Mouse (Mus musculus) left cerebral cortex, postnatal 36 days (tissue): ENCODE measurements around the gene Il22ra2. TPM values are rescaled to one million over a fixed set of nuclear protein-coding genes. Genes with fewer than 3 reads are reported as not detected.
"Not testable (repeated sequence)": the region's sequence is repeated elsewhere in the genome, so short reads cannot be mapped to it uniquely, and the experiment has no call there.

ENCODE experiments used
- DNase-seq, 2 experiments: peaks; one replicate each; pipeline ENCODE4 v3.0.0; 2021 to 2022; ENCODE audit warnings: low spot score in 2 of 2, mixed read lengths in 1 of 2
- intact Hi-C: fragments of 180-260 bp; cut with DNase I; formaldehyde crosslinking; loops from one replicate; pipeline ENCODE4 v1.15.1; 2025
- total RNA-seq, 2 experiments: library from RNA; stranded (reverse); gene quantifications; 2 replicates each; pipeline ENCODE4 v1.2.3; 2021

Gene Il22ra2
- total RNA-seq, 2 experiments from 2014 or later = not detected

- DNase-seq = no peak
- intact Hi-C loops = no loop called here
Observed at GRCm38 (mm10) chr10:19599331-19600092, 22.3 kb upstream of the Il22ra2 start.

DNA sequence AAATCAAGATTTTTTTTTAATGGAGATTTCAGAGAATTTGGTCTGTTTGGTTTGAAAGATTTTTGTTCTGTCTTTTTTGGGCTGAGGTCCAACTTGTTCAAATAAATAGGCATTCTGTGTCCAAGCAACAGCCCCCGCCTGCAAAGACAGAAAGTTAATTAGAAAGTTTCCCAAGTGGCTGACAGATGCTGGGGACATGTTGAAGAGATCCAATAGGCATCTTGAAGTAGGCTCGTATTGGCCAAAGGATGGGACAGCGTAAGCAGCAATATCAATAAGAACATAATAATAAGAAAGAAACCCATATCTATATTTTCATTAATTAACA is 21.7 kb upstream of the Il22ra2 start:
- intact Hi-C loops = no loop called here
- DNase-seq = no peak

- intact Hi-C loops, DNase-seq: not testable (repeated sequence)
Observed at GRCm38 (mm10) chr10:19601502-19601901, 20.3 kb upstream of the Il22ra2 start.

- DNase-seq = no peak
- intact Hi-C loops = no loop called here
Observed at GRCm38 (mm10) chr10:19603231-19603630, 18.6 kb upstream of the Il22ra2 start.

DNA sequence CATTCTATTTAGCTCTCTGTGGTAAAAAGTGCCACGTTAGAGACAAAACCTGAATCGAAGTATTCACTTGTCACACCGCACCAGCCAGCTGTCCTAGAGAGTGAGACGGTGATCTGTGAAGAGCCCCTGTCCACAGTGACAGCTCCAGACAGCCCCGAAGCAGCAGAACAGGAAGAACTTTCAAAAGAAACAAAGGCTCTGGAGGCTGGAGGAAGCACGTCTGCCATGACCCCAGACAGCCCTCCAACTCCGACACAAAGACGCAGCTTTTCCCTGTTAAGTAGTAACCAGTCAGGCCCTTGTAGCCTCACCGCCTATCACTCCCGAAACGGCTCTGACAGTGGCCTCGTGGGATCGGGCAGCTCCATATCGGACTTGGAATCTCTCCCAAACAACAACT is 12.7 kb upstream of the Il22ra2 start:
- no peak for DNase-seq
- intact Hi-C loops = no loop called here

DNA sequence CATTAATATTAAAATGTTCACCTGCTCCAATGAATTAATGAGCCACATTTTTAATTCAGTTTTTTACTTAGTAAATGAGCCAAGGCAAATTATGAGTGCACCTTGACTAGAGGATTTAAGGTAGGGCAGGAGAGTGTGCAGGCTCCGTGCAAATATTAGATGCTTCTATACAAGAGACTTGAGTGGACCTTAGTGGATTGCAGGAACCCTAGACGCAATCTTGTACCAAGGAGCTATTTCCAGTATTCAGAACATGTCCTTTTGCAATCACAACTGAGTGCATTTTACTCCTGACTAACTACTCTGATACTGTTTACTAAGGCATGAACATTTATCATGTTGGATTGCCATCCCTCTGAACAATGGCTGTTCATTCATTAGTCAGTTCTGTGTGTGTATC is 10.2 kb upstream of the Il22ra2 start:
- intact Hi-C loops = no loop called here

DNA sequence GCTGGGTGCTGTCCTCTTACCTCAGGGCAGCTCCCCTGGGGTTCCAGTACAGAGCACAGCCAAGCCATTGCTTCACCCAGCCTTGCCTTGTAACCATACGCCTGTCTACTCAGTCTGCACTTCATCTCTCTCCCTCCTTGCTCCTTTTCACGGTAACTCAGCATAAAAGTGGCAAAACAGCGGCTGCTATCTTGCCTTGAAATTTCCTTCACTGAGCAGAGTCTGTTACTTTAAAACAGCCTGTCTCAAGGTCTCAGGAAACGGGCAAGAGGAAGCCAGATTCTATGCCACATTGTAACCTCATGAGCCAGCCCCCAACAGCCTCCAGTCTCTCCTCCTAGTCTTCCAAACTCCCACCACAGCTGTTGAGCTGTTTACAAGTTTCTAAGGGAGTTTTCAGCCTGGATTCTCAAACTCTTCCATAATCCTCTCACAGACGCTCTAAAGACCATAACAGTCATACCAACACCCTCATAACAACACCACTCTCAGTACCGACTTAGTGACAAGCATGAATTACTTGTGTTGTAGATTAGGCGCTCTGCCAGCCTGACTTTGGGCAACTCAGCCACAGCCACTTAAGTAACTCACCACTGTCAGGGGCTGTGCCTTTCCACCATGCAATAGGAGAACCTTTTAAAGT is 8.6 kb upstream of the Il22ra2 start:
- DNase-seq = no peak
- intact Hi-C loops = no loop called here

More for the DNA sequence above, 10.2 kb upstream of the Il22ra2 start:
- DNase-seq = no peak

DNA sequence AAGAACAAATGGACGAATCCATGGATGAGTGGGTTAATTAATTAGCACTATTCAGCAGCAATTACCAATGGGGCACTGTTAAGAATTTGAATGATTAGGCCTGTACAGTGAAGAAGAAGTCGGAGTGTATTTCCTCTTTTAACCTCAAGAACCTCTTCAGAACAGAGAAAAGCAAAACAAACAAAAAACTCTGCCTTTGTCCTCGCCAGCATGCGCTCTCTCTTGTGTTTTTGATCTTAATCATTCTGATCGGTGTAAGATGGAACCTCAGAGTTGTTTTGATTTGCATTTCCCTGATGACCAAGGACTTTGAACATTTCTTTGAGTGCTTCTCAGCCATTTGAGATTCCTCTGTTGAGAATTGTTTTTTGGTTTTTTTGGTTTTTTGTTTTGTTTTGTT is 2.1 kb upstream of the Il22ra2 start:
- no peak for DNase-seq
- intact Hi-C loops = no loop called here

DNA sequence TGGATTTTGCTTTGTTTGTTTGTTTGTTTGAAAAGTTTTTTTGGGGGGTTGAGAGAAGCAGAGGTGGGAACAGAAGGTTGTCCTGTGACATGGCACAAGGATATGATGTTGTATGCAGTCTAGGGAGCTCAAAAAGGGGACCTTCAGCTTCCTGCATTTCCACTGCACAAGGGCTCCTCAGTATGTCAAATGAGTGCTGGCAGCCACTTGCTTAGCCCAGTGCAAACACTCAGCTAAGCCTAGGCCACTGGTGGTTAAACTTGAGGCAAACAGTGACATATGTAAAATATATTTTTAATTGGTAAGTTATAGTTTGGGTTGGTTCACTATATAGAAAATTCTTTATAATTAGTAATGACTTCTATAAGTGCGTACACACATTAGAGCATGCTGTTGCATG is 2.8 kb downstream of the Il22ra2 start:
- intact Hi-C loops = no loop called here
- no peak for DNase-seq

GRCm38 (mm10) chr10:19627342-19627741 is 5.5 kb downstream of the Il22ra2 start:
- intact Hi-C loops = no loop called here
- DNase-seq = no peak

DNA sequence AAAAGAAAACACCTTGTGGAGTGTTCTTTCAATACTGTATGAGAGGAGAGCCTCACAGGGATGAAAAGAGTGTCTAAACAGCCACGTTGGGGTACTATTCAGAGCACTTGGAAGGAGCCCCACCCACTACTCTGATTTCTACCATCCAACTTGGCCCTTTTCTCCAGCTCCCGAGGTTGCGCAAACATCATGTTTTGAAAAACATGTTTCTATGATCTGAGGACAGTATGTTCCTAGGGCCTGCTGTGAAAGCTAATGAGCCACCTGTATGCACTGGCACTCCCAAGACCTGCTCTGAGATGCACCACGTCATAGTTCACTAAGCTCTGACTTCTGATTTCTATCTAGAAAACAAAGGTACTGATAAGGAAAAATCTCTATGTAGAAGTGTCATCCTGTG is 6.0 kb downstream of the Il22ra2 start:
- no peak for DNase-seq
- intact Hi-C loops = no loop called here

GRCm38 (mm10) chr10:19631616-19632195 is 9.9 kb downstream of the Il22ra2 start:
- DNase-seq = no peak
- intact Hi-C loops = no loop called here

GRCm38 (mm10) chr10:19638851-19639250 is 17.1 kb downstream of the Il22ra2 start:
- DNase-seq = no peak
- intact Hi-C loops = no loop called here

- intact Hi-C loops = no loop called here
Observed at GRCm38 (mm10) chr10:19639630-19640029, 17.8 kb downstream of the Il22ra2 start.

GRCm38 (mm10) chr10:19645119-19645518 is 23.3 kb downstream of the Il22ra2 start:
- intact Hi-C loops = no loop called here
- no peak for DNase-seq

More at GRCm38 (mm10) chr10:19639630-19640029, 17.8 kb downstream of the Il22ra2 start:
- no peak for DNase-seq

- intact Hi-C loops = no loop called here
- no peak for DNase-seq
Observed at GRCm38 (mm10) chr10:19657426-19657825, 35.6 kb downstream of the Il22ra2 start.

DNA sequence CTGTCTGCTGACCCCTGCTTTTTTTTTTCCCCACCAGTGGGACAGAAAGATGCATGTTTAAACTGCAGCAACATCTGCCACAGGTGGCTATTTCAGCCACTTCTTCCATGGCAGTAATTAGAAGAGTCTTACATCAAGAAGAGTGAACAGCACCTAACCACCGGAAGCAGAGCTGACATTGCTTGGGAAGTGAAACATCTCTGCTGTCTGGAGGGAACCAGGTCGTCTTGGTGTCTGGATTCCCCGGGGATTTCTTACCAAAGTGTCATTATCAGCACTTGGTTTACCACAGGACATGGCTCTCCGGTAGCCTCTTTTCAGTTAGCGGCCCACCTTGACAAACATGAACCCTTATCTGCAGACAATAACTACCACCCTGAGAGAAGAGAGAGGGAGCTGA is 38.2 kb downstream of the Il22ra2 start:
- intact Hi-C loops = no loop called here
- no peak for DNase-seq

GRCm38 (mm10) chr10:19668973-19669372 is 47.2 kb downstream of the Il22ra2 start:
- no peak for DNase-seq
- intact Hi-C loops = no loop called here

DNA sequence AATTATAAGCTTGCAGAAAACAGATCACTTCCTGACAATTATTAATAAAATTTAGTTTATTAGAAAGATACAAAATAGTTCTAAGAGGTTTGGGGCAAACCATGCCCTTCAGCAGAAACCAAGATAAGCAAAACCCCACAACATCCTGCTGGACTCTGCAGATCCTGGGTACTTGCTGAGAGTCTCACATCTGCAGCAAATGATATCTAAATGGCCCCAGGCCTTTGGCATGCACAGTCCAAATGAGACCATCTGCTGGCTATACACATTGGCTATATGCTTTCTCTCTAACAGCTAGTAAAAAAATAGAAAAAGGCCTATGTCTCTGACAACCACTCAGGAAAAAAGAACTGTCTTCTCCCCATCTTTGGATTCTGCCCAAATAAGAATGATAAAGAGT is 50.2 kb downstream of the Il22ra2 start:
- no peak for DNase-seq
- intact Hi-C loops = no loop called here

DNA sequence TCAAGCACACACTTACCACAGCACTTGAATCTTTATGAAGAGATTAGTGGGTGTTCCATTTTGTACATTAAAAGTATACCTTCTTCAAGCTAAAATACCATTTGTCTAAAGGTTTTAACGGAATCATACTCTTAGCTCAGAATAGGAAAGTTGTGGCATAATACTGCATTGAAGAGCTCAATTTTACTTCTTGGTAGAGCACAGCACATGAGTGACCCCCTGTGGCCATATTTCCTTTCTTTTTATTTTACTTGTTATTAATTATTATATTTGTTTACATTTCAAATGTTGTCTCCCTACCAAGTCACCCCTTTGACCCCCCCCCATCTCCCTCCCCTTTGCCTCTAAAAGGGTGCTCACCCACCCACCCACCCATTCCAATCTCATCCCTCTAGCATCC is 51.3 kb downstream of the Il22ra2 start:
- intact Hi-C loops = no loop called here
- DNase-seq = no peak
